17 mouse cellular contexts compared by ENCODE assay signal in genomic region chr6:72852180-72852579, GRCm38 (mm10). TPM values are rescaled to one million over a fixed set of nuclear protein-coding genes. Genes with fewer than 3 reads are reported as not detected.
DNase-seq lines count a peak whose midpoint lies in the region; ATAC-seq and TF ChIP-seq lines count a peak whose summit lies in the region.
"Had no signal": no experiment of that assay in that cellular context is flagged by ENCODE, and none has a peak within 500 bp of the region (broad histone marks: within the 10 kb centered on the region; RNA-seq: fewer than 3 reads in every experiment).

No protein-coding gene starts in this region.

- WGBS in forebrain, embryonic 13.5 days = 80% methylated on average over 4 of the region's 4 CpGs
- WGBS in forebrain, embryonic 11.5 days = 81% methylated on average over 4 of the region's 4 CpGs
- WGBS in heart, embryonic 13.5 days = 61% methylated on average over 4 of the region's 4 CpGs
- 67% methylated on average over 4 of the region's 4 CpGs for WGBS in heart, embryonic 10.5 days
- WGBS in liver, adult 2 months = 39% methylated on average over 4 of the region's 4 CpGs
- WGBS in liver, embryonic 12.5 days (ENCODE audit: insufficient replicate concordance) = 65% methylated on average over 4 of the region's 4 CpGs

- no peak overlapping the region for H3K4me2 ChIP-seq in forebrain, embryonic 13.5 days
- no peak overlapping the region for H3K4me2 ChIP-seq in forebrain, embryonic 11.5 days (ENCODE audit: low read depth, low read length, severe bottlenecking)
- H3K4me2 ChIP-seq in heart, embryonic 13.5 days = no peak overlapping the region
- no peak overlapping the region for H3K4me2 ChIP-seq in liver, embryonic 12.5 days
- H3K4me2 ChIP-seq: embryonic facial prominence, embryonic 15.5 days; hindbrain, embryonic 14.5 days; intestine, embryonic 15.5 days had no signal

- no peaks in the 10 kb centered on the region for H3K4me1 ChIP-seq in forebrain, embryonic 13.5 days
- no peaks in the 10 kb centered on the region for H3K4me1 ChIP-seq in forebrain, embryonic 11.5 days (replicated peaks; ENCODE audit: control insufficient read depth, insufficient read depth, low read length)
- peaks cover 13% of the 10 kb centered on the region for H3K4me1 ChIP-seq in heart, embryonic 13.5 days
- no peaks in the 10 kb centered on the region for H3K4me1 ChIP-seq in heart, embryonic 10.5 days
- peaks cover 5% of the 10 kb centered on the region; the same call in 1 of the 2 replicates for H3K4me1 ChIP-seq in liver, adult 2 months (ENCODE audit: control insufficient read depth, insufficient read depth, low read length)
- no peaks in the 10 kb centered on the region for H3K4me1 ChIP-seq in liver, embryonic 12.5 days
- H3K4me1 ChIP-seq: embryonic facial prominence, embryonic 15.5 days; hindbrain, embryonic 10.5 days; intestine, embryonic 15.5 days had no signal

- TF ChIP-seq CTCF in liver, adult 2 months (IDR thresholded peaks at IDR 0.05; ENCODE audit: low read depth, low read length) = no peak

- no peak for TF ChIP-seq POLR2A in liver, adult 2 months (IDR thresholded peaks at IDR 0.05; ENCODE audit: extremely low read depth, insufficient read depth, low read length)

- H3K36me3 ChIP-seq in forebrain, embryonic 13.5 days (ENCODE audit: poor library complexity, severe bottlenecking) = peaks cover 76% of the 10 kb centered on the region
- peaks cover 18% of the 10 kb centered on the region for H3K36me3 ChIP-seq in forebrain, embryonic 11.5 days (ENCODE audit: control insufficient read depth, insufficient read depth, low read length)
- peaks cover 86% of the 10 kb centered on the region for H3K36me3 ChIP-seq in heart, embryonic 13.5 days
- H3K36me3 ChIP-seq in heart, embryonic 10.5 days = peaks cover 93% of the 10 kb centered on the region
- H3K36me3 ChIP-seq in liver, adult 2 months (ENCODE audit: control insufficient read depth, insufficient read depth, low read length) = peaks cover 55% of the 10 kb centered on the region
- H3K36me3 ChIP-seq in liver, embryonic 12.5 days = peaks cover 96% of the 10 kb centered on the region

- 0 out of 2 replicates have a peak, but pooled peaks cover 4% of the 10 kb centered on the region for H3K9me3 ChIP-seq in forebrain, embryonic 13.5 days (replicated peaks)
- no peaks in the 10 kb centered on the region for H3K9me3 ChIP-seq in forebrain, embryonic 11.5 days (ENCODE audit: control insufficient read depth, low read length)
- no peaks in the 10 kb centered on the region for H3K9me3 ChIP-seq in heart, embryonic 13.5 days
- H3K9me3 ChIP-seq in heart, embryonic 10.5 days = no peaks in the 10 kb centered on the region
- no peaks in the 10 kb centered on the region for H3K9me3 ChIP-seq in liver, embryonic 12.5 days (replicated peaks)
- H3K9me3 ChIP-seq: embryonic facial prominence, embryonic 15.5 days; G1E; intestine, embryonic 15.5 days had no signal

- no peak overlapping the region for H3K9ac ChIP-seq in forebrain, embryonic 13.5 days
- no peak overlapping the region for H3K9ac ChIP-seq in forebrain, embryonic 11.5 days (ENCODE audit: low read length)
- H3K9ac ChIP-seq in heart, embryonic 13.5 days = no peak overlapping the region
- no peak overlapping the region for H3K9ac ChIP-seq in liver, adult 2 months (ENCODE audit: low read depth, low read length)
- no peak overlapping the region for H3K9ac ChIP-seq in liver, embryonic 12.5 days
- H3K9ac ChIP-seq: embryonic facial prominence, embryonic 15.5 days; hindbrain, embryonic 14.5 days; intestine, embryonic 15.5 days had no signal

- peak; percentile 24; the same call in 1 of the 2 replicates for ATAC-seq in forebrain, embryonic 13.5 days
- ATAC-seq in forebrain, embryonic 11.5 days (replicated peaks; ENCODE audit: low FRiP score) = no peak
- ATAC-seq in heart, embryonic 13.5 days (ENCODE audit: extremely low read depth, insufficient number of reproducible peaks, low FRiP score, low TSS enrichment) = no peak
- no peak for ATAC-seq in liver, embryonic 12.5 days
- ATAC-seq: intestine, embryonic 15.5 days had no signal

- H3K27ac ChIP-seq in forebrain, embryonic 13.5 days = no peak overlapping the region
- no peak overlapping the region for H3K27ac ChIP-seq in forebrain, embryonic 11.5 days (ENCODE audit: low read depth, low read length)
- 0 out of 2 replicates have a peak overlapping the region, but pooled peaks have one; percentile 14 for H3K27ac ChIP-seq in heart, embryonic 13.5 days (replicated peaks)
- H3K27ac ChIP-seq in heart, embryonic 10.5 days = no peak overlapping the region
- no peak overlapping the region for H3K27ac ChIP-seq in liver, adult 2 months (replicated peaks; ENCODE audit: insufficient read depth, low read depth, low read length)
- H3K27ac ChIP-seq in liver, embryonic 12.5 days = no peak overlapping the region
- H3K27ac ChIP-seq: embryonic facial prominence, embryonic 15.5 days; hindbrain, embryonic 10.5 days; hindbrain, embryonic 14.5 days; intestine, embryonic 15.5 days had no signal

- no peak overlapping the region for H3K4me3 ChIP-seq in forebrain, embryonic 13.5 days
- H3K4me3 ChIP-seq in forebrain, embryonic 11.5 days (ENCODE audit: low read depth, low read length) = no peak overlapping the region
- no peak overlapping the region for H3K4me3 ChIP-seq in heart, embryonic 13.5 days
- no peak overlapping the region for H3K4me3 ChIP-seq in heart, embryonic 10.5 days
- H3K4me3 ChIP-seq in liver, adult 2 months (ENCODE audit: insufficient read depth, low read depth, low read length) = no peak overlapping the region
- H3K4me3 ChIP-seq in liver, embryonic 12.5 days = no peak overlapping the region
- H3K4me3 ChIP-seq: embryonic facial prominence, embryonic 15.5 days; erythroblast, embryonic 14.5 days; gastrocnemius, adult 2 months; hindbrain, embryonic 10.5 days; intestine, embryonic 15.5 days had no signal

- H3K79me2 ChIP-seq in liver, adult 2 months (ENCODE audit: control insufficient read depth, insufficient read depth, low read length) = peaks cover 10% of the 10 kb centered on the region; the same call in 1 of the 2 replicates

- DNase-seq in cerebellum, adult 9-10 months = peak; percentile 36
- no peak for DNase-seq in cerebellum, adult 11 months
- no peak for DNase-seq in forebrain, embryonic 11.5 days (ENCODE audit: low spot score)
- no peak for DNase-seq in heart, embryonic 10.5 days (ENCODE audit: low spot score)
- DNase-seq in liver, adult 2 months (ENCODE audit: extremely low read depth, low read depth, low spot score) = peak; percentile 33
- DNase-seq: adrenal gland, adult 8-10 months; kidney, adult 18-20 months had no signal

- H3K27me3 ChIP-seq in forebrain, embryonic 13.5 days = no peaks in the 10 kb centered on the region
- no peaks in the 10 kb centered on the region for H3K27me3 ChIP-seq in forebrain, embryonic 11.5 days (ENCODE audit: control insufficient read depth, insufficient read depth, low read length)
- H3K27me3 ChIP-seq in heart, embryonic 13.5 days (replicated peaks) = no peaks in the 10 kb centered on the region
- H3K27me3 ChIP-seq in heart, embryonic 10.5 days (ENCODE audit: insufficient read depth, poor library complexity, severe bottlenecking) = no peaks in the 10 kb centered on the region
- no peaks in the 10 kb centered on the region for H3K27me3 ChIP-seq in liver, adult 2 months (ENCODE audit: control insufficient read depth, insufficient read depth, low read length)
- no peaks in the 10 kb centered on the region for H3K27me3 ChIP-seq in liver, embryonic 12.5 days (replicated peaks)
- H3K27me3 ChIP-seq: embryonic facial prominence, embryonic 15.5 days; intestine, embryonic 15.5 days had no signal

RNA-seq across cellular contexts. Expression of gene Kcmf1, which starts 47.6 kb away (rescaled TPM):
- 28.4 and 28.8 TPM in 2 replicates for polyA plus RNA-seq in forebrain, embryonic 13.5 days (2015; fragmentation: Nextera tagmentation; extraction: Ambion mirVana)
- polyA plus RNA-seq in forebrain, embryonic 11.5 days (2014; fragmentation: Nextera tagmentation; extraction: Ambion mirVana) = 44.5 and 45.1 TPM in 2 replicates
- 27.1 and 30.4 TPM in 2 replicates for polyA plus RNA-seq in heart, embryonic 13.5 days (2015; fragmentation: Nextera tagmentation; extraction: Ambion mirVana)
- polyA plus RNA-seq in heart, embryonic 10.5 days (2016; fragmentation: Nextera tagmentation; extraction: Ambion mirVana) = 37.4 and 37.7 TPM in 2 replicates
- 38.6 and 56.6 TPM in 2 replicates for total RNA-seq in liver, adult 2 months (2014; rRNA removed)
- polyA plus RNA-seq in liver, adult 2 months (2012; rRNA removed) = 92.0 and 107 TPM in 2 replicates
- polyA plus RNA-seq in liver, embryonic 12.5 days (2016; fragmentation: Nextera tagmentation; extraction: Ambion mirVana) = 48.7 and 49.2 TPM in 2 replicates

Comparison
In these comparisons a context has a peak if more than half of its experiments do, and no peak if none do; other contexts are left out.
1. DNase-seq: peak in cerebellum, adult 9-10 months (single experiment) and liver, adult 2 months (single experiment); none in cerebellum, adult 11 months (single experiment), forebrain, embryonic 11.5 days (single experiment) and heart, embryonic 10.5 days (single experiment).